Mouse (Mus musculus) thymus, adult 2 months (tissue): ENCODE measurements at regions not wholly inside any gene's neighbourhood (a gene's known extent, or its start where the extent isn't known, plus 50 kb on each side); places are given as distances from the start of the nearest gene placed in this dataset.

Experiments
- CTCF ChIP-seq: fragments of 200-500 bp; IDR thresholded peaks from 2 replicates; pipeline ENCODE4 v1.5.1; 2012; ENCODE audit warnings: mild to moderate bottlenecking, control low read depth, low read length, moderate library complexity, borderline replicate concordance; ENCODE audit not compliant: control insufficient read depth, poor library complexity, insufficient read depth; ENCODE audit errors: extremely low read depth
- POLR2A ChIP-seq: fragments of 200-500 bp; IDR thresholded peaks from 2 replicates; pipeline ENCODE4 v1.6.1; 2012; ENCODE audit warnings: mild to moderate bottlenecking, low read length, control low read depth, moderate library complexity; ENCODE audit not compliant: control insufficient read depth, poor library complexity, insufficient read depth; ENCODE audit errors: extremely low read depth

- TF ChIP-seq POLR2A (no peak), CTCF (no peak)
These were observed 108.3 kb upstream of the Tab2 start for GRCm38 (mm10) chr10:8064281-8064680.
